Mouse (Mus musculus) gastrocnemius, postnatal 10 days (tissue): Measurements from ENCODE around the gene Akap8l. TPM values are rescaled to one million over a fixed set of nuclear protein-coding genes. Genes with fewer than 3 reads are reported as not detected.

Experiments used
- microRNA-seq, 2 experiments: library from miRNA; unstranded; fragments of <30 nt; microRNA quantifications; one replicate each; pipeline ENCODE4 v1.2.0; 2021
- total RNA-seq, 2 experiments: library from RNA; stranded (reverse); gene quantifications; 2 replicates each; pipeline ENCODE4 v1.2.3; 2021

The Akap8l gene
- total RNA-seq, 2 experiments from 2014 or later: 23.7 to 39.9 TPM

Small RNA genes within 50 kb of the gene (microRNA-seq; reads per million reads assigned to microRNA genes)
- gene Gm22201: 0 reads per million in 2 experiments

Other genes starting within 250 kb of the Akap8l start
- gene Notch3, start 183.8 kb downstream of the Akap8l start, total RNA-seq: 10 to 100 TPM; 39.6 to 47.8 TPM
- under 1 TPM; 0.14 to 0.20 TPM for gene Ephx3, start 161.1 kb downstream of the Akap8l start, total RNA-seq
- gene Brd4, start 65.9 kb downstream of the Akap8l start, total RNA-seq: 10 to 100 TPM; 55.4 to 70.2 TPM
- gene Akap8, start 29.4 kb downstream of the Akap8l start, total RNA-seq: 10 to 100 TPM; 37.6 to 50.2 TPM
- 10 to 100 TPM; 17.5 to 24.5 TPM for gene Wiz, start 38.8 kb upstream of the Akap8l start, total RNA-seq
- under 1 TPM; 0.70 to 0.90 TPM for gene Rasal3, start 53.0 kb upstream of the Akap8l start, total RNA-seq
- not detected for gene Pglyrp2, start 73.6 kb upstream of the Akap8l start, total RNA-seq
- 1 to 10 TPM in 1 of 2 experiments, under 1 TPM in 1; 0.61 to 1.0 TPM for gene Cyp4f39, start 102.1 kb upstream of the Akap8l start, total RNA-seq
- 1 to 10 TPM; 1.7 to 2.3 TPM for gene Cyp4f17, start 155.4 kb upstream of the Akap8l start, total RNA-seq
- 1 to 10 TPM; 4.5 to 5.9 TPM for gene Cyp4f16, start 186.0 kb upstream of the Akap8l start, total RNA-seq